Mouse (Mus musculus) spleen, adult 2 months (tissue): Measurements from ENCODE around the gene Zdhhc19.

Source experiments
- CTCF ChIP-seq: fragments of 200-500 bp; IDR thresholded peaks from 2 replicates; pipeline ENCODE4 v1.5.1; 2011; ENCODE audit warnings: mild to moderate bottlenecking, inconsistent platforms; ENCODE audit not compliant: insufficient read depth, insufficient read length, insufficient replicate concordance; ENCODE audit errors: extremely low read depth
- POLR2A ChIP-seq: fragments of 200-500 bp; IDR thresholded peaks from 2 replicates; pipeline ENCODE4 v1.6.1; 2011; ENCODE audit warnings: low read depth, low read length, inconsistent platforms

DNA sequence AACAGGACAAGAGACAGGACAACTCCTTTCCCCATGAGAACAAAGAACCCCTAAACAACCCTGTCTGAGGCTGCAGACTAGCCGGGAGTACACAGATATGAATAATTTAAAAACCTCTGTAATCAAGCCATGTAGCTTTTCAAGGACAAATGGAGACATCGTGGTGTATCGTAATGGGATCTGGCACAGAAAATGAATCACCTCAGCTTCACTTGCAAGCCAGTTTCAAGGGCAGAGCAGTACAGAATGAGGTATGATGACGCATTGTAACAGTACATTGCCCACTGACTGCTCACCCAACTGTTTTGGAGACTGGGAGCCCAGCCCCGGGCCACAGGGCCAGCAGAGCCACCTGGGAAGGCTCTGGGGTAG lies 28.2 kb downstream of the Zdhhc19 start:
- TF ChIP-seq CTCF (no peak), POLR2A (no peak)
